ENCODE assay signal across 27 mouse cellular contexts in the genomic region with DNA sequence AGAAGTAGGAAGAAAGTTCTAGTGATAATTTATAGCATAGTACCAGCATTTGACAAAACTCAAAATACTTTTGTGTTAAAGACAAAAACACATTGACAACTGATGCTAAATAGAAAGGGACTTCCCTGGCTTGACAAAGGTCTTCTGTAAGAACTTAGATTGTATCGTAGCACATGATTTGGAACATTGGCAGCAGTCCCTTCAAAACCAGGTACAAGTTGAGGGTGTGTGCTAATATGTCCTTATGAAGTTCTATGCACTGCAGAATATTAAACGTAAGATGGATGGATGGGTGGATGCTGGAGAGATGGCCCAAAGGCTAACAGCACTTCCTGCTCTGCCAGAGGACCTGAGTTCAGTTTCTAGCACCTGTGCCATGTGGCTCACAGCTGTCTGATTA.
"Had no signal": no experiment of that assay in that cellular context is flagged by ENCODE, and none has a peak within 500 bp of the region (broad histone marks: within the 10 kb centered on the region; RNA-seq: fewer than 3 reads in every experiment).

No protein-coding gene starts in this region.

- H3K4me3 ChIP-seq: heart, adult 2 months; heart, embryonic 13.5 days; heart, embryonic 15.5 days; hindbrain, embryonic 10.5 days; hindbrain, embryonic 12.5 days; intestine, embryonic 15.5 days; layer of hippocampus, adult 2 months; limb, embryonic 13.5 days; limb, embryonic 15.5 days; liver, embryonic 12.5 days had no signal

- H3K36me3 ChIP-seq: heart, embryonic 13.5 days; heart, embryonic 15.5 days; hindbrain, embryonic 10.5 days; hindbrain, embryonic 12.5 days; intestine, embryonic 15.5 days; limb, embryonic 13.5 days; limb, embryonic 15.5 days; liver, embryonic 12.5 days had no signal

- H3K9me3 ChIP-seq: heart, embryonic 13.5 days; heart, embryonic 15.5 days; hindbrain, embryonic 10.5 days; hindbrain, embryonic 12.5 days; intestine, embryonic 15.5 days; limb, embryonic 15.5 days; liver, embryonic 12.5 days had no signal

- ATAC-seq: hindbrain, embryonic 16.5 days; inflammation-experienced regulatory T-cells, adult 6 months; intestine, embryonic 15.5 days; intestine, postnatal 0 days; liver, embryonic 12.5 days had no signal

- H3K27ac ChIP-seq: heart, adult 2 months; heart, embryonic 13.5 days; heart, embryonic 15.5 days; hindbrain, embryonic 10.5 days; hindbrain, embryonic 12.5 days; hindbrain, embryonic 14.5 days; intestine, embryonic 15.5 days; layer of hippocampus, adult 2 months; limb, embryonic 13.5 days; limb, embryonic 15.5 days; liver, embryonic 12.5 days; liver, embryonic 14.5 days had no signal

- DNase-seq: gastrocnemius, postnatal 14 days; gastrocnemius, postnatal 36 days; heart, adult 2 months; heart, postnatal 14 days; heart, postnatal 4 days; kidney, adult 18-20 months; kidney, adult 8-10 months; kidney, postnatal 10 days; kidney, postnatal 25 days; kidney, postnatal 4 days; layer of hippocampus, postnatal 36 days; left cerebral cortex, postnatal 4 days had no signal

- H3K4me1 ChIP-seq: heart, embryonic 13.5 days; heart, embryonic 15.5 days; hindbrain, embryonic 12.5 days; intestine, embryonic 15.5 days; liver, embryonic 12.5 days had no signal

- H3K27me3 ChIP-seq: heart, embryonic 13.5 days; heart, embryonic 15.5 days; hindbrain, embryonic 12.5 days; intestine, embryonic 15.5 days; limb, embryonic 15.5 days; liver, embryonic 12.5 days had no signal

- H3K4me2 ChIP-seq: heart, embryonic 11.5 days; heart, embryonic 13.5 days; heart, embryonic 15.5 days; hindbrain, embryonic 12.5 days; hindbrain, embryonic 14.5 days; intestine, embryonic 15.5 days; limb, embryonic 13.5 days; limb, embryonic 15.5 days; liver, embryonic 12.5 days had no signal

- H3K9ac ChIP-seq: heart, embryonic 13.5 days; heart, embryonic 15.5 days; hindbrain, embryonic 12.5 days; hindbrain, embryonic 14.5 days; intestine, embryonic 15.5 days; limb, embryonic 13.5 days; limb, embryonic 15.5 days; liver, embryonic 12.5 days; liver, embryonic 14.5 days had no signal
